Mouse (Mus musculus) layer of hippocampus, postnatal 14 days (tissue): ENCODE data around the gene Gse1. TPM values are rescaled to one million over a fixed set of nuclear protein-coding genes. Genes with fewer than 3 reads are reported as not detected.

ENCODE experiments used
- DNase-seq, 2 experiments: peaks; one replicate each; pipeline ENCODE4 v3.0.0; 2021 to 2022; ENCODE audit warnings: low spot score in 2 of 2, mixed read lengths in 1 of 2
- total RNA-seq, 2 experiments: library from RNA; stranded (reverse); gene quantifications; 2 replicates each; pipeline ENCODE4 v1.2.3; 2021

Gse1 gene
- total RNA-seq, 2 experiments from 2014 or later = 94.0 to 107 TPM

DNA sequence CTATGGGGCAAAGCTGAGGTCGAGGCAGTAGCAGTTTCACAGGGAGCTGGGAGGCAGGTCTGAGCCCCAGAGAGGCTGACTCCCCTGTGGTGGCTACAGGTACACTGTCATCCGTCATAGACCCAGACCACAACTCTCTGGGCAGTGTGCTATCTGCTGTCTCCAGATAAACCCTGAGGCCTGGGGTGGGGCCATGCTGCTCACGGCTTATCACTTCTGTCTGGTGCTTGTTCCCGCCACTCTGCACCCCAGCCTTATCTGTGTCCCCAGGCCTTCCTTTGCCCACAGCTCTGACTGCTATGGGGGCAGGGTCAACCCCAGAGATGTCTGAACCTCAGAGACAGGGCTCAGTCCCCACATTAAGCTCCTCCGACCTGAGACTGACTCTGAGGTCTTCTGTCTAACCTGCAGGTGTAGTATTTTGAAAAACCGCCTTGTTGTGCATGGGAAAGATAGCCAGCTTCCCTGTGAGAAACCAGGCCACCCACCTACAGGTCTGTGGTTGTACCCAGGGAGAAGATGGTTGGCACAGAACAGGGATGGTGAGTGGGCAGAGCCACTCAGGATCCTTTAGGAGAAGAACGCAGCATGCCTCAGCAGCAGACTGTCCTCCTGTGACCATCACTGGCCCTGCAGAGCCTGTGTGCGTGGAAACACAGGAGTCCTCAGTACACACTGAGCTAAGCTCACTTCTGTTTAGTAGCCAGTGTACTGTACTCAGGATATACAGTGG, 143.6 kb downstream of the Gse1 start:
- no peak for DNase-seq

DNA sequence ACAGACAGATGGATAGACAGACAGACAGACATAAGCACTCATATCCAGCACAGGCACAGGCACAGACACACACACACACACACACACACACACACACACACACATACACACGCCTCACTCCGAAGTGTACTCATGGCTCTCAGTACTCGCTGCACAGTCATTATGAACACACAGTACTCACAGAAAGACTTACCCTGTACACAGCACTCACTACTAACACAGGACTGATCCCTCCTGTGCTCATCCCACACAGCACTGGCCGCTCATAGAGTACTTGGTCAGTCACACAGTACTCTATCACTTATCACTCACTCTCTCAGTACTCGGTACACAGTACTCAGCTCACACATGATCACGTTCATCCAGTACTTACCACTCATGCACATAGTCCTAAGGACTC, 144.4 kb downstream of the Gse1 start:
- DNase-seq = no peak

DNA sequence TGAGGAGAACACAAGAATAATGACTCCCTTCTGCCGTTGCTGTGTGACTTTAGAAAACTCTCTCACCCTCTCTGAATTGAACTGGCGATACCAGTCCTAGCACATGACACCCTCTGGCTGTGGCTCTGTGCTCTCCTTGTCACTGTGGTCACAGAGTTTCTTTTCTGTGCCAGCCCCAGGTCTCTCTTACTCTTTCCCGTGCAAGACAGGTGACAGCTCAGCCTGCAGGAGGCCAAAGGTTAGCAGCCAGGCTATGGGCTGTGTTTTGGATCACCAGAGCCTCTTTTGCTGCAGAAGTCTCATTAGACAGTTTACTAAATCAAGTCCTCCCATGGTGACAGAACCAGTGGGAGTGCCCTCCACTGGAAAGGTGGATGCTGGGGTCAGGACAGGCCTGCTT, 145.4 kb downstream of the Gse1 start:
- no peak for DNase-seq

DNA sequence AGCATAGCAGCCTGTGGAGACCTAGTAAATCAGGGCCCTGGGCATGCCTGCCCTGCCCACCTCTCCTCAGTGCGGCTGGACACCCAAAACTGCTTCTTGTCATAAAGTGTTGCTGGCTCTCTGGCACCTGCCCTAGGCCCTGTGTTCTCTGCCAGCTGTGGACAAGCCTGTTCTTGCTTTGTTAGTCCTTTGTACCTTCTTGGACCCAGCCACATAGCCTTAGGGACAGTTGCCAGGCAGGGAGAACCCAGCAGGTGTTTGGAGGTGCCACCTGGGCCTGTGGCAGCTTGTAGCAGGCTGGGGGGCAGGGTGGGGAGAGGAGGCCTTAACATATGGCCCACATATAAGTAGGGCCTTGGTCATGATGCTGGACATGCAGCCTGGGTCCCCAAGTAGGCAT, 145.8 kb downstream of the Gse1 start:
- DNase-seq = no peak

DNA sequence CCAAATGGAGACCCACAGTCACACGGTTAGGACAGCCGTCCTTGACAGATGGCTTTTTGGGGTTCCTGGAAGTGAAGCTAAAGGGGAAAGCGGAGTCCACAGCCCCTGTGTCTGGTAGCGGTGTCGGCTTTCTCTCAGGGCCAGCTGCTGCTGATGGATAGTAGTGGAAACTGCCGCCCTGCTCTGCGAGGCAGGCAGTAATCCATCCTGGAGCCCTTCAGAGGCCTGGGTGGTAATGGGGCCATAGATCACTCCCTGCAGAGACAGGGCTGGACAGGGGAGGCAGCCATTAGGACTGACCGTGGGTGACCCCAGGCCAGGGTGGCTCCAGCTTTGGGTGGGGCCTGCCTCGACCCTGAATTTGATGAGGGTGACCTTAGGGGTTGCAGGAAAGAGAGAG, 146.3 kb downstream of the Gse1 start:
- DNase-seq = no peak

DNA sequence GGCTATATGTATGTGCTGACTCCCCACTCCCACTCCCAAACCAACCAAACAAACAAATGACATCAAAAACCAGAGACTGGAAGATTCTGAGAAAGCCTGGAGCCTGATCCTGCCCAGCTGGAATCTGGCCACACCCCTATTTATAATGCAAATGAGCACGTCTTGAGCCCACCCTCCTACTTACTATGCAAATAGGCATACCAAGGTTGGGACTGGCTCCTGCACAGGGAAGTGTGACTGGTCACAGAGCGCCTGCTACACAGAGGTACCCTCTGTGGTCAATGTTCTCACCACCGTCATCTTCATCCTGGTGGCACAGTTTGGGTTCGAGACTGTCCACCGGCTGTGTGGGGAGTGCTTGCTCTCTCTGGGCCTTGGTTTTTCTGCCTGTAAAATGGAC, 146.9 kb downstream of the Gse1 start:
- no peak for DNase-seq

DNA sequence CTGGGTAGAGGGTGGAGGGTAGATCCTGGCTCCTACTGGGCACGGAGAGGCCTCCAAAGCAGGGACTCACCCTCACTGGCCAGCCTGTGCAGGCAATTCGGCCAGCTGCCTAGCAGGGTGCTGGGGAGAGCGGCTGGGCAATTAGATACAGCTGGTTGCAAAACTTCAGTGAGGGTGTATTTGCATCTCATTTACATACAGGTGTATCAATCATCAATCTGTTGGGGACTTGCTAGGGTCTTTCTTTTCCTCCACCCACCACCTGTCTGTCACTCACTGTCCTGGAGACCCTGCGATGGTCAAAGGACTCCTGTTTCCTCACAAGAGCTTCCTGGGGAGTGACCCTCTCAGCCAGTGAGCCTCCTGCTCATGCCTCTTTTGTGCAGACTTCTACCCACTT, 148.0 kb downstream of the Gse1 start:
- no peak for DNase-seq

DNA sequence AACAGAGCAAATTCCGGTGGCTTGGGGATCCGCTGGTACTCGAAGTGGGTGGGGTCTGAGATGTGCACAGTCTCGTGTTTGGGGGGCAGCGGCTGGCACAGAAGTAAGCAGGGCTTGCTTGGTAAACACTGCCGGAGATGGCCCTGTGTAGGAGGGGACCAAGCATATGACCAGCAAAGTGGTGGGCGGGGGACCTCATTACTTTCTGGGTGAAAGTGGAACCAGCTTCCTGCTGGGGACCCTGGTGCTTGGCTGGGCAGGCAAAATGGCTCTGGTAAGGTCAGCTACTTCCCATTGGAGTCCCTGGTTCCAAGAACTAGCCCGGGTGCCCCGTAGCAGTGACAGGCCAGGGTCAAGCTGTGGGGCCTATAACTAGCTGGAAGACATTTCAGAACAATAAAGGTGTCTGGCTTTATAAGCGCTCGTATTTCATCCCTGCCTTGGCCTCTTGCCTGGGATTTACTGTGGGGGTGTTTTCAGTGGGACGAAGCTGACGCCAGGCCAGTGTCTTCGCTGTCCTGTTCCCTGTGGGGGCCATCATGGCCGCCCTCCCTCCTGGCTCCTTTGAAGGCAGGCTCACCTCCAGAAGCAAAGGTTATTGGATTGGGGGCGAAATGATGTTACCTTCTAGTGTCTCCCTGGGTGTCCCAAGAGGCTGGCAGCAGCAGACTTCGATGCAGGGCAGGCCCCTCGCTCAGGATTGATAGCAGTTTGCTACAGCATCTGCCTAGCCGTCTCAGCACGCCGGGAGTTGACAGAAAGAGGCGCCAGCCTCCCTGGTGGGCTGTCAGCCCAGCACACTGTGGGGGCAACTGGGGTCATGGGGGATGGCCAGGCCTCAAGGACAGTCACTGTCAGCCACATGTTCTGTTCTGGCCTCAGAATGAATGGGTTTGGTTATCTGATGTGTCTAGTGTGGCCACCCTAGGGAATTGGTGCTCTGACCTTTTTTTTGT, 148.9 kb downstream of the Gse1 start:
- DNase-seq = no peak

DNA sequence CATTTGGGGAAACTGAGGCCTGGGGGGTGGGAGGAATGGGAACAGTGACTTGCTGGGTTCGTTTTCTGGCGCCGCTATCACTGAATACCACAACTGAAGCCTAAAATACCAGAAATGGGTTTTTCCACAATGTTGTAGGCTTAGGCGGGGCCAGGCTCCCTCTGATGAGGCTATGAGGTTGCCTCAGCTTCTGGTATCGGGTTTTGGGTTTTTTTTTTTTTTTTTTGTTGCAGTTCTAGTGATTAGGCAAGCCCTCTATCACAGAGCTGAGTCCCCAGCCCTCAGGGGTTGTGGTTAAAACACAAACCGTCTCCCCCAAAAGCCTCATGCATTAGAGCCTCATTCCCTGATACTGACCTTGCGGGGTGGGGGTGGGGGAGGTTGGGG, 149.5 kb downstream of the Gse1 start:
- DNase-seq = no peak

DNA sequence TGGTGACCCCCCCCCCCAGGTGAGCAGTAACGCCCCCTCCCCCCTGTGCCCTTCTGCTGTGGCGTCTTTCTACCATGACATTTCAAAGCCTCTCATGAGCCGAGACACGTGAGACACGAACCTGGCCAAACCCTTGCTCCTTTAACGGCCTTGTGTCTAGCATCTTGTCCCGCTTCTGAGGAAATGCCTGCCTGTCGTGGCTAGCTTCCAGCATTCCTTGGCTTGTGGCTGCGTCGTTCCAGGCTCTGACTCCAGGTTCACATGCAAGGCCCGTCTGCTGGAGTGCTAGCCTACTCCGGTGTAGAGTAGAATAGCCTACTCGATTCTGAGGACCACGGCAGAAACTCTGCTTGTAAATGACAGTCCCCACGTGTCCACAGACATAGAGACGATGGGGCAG, 150.1 kb downstream of the Gse1 start:
- DNase-seq = no peak

DNA sequence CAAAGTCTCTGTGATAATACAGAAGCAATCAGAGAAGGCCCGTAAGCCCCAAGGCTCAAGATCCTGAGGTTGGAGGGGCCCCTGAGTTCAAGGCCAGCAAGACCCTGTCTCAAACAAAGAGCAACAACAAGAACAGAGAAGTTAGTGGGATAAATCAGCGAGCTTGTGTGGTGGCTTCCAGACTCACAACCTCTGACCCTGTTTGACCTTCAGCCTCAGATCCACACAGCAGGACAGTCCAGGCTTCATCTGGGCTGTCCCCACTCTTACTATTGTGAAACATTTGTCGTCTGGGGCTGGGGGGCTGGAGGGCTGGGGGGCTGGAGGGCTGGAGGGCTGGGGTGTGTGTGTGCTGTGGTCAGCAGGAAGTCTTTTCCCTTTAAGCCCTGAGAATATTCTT, 150.8 kb downstream of the Gse1 start:
- no peak for DNase-seq

DNA sequence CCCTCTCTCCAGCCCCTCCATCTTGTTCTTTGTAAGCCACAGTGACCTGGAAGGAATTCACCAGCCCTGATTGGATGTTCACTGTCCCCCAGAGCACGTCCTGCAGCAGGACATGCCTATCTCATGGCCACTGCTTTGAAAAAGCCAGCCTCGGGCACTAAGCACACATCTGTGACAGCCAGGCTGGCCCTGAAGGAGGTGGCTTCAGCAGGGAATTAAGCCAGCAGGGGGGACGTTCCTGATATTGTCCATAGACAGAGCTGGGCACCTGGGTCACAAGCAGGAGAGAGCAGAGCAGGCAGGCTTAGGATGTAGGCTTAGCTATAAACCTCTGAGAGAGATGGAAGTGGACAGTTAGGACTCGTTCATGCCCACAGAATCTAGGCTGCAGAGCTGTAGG, 153.6 kb downstream of the Gse1 start:
- no peak for DNase-seq

DNA sequence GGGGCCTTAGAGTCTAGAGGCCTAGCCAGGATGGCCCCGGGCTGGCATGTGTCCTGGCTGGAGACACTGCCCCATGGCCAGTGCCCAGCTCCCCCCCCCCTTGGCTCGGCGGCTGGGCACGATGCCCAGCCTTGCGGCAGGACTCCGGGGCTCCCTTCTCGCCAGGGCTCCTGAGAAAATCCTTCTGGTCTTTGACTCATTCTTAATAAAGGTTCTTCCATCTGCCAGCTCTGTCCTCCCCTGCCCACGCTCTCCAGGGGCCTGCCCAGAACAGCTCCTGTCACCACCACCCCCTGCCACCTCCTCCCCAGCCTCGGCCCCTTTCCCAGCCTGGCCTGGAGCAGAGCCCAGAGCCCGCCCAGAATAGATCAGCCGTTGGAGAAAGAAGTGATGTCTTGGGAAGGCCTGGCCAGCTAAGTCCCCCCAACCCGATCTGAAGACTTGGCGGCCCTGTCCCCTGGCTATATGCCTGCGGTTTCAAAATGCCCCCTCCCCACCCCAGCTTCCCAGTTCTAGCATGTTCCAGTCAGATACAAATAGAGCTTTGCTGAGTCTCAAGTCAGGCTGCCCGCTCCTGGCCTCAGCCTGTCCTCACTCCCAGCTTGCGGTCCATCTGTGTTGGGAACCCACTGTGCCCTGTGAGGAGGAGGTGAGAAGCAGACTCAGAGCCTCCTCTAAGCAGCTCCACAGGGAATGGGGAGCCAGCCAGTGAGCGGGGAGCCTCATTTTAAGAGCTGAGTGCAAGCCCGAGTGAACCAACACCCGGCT, 154.4 kb downstream of the Gse1 start:
- peak; percentile 85 to 94 for DNase-seq

DNA sequence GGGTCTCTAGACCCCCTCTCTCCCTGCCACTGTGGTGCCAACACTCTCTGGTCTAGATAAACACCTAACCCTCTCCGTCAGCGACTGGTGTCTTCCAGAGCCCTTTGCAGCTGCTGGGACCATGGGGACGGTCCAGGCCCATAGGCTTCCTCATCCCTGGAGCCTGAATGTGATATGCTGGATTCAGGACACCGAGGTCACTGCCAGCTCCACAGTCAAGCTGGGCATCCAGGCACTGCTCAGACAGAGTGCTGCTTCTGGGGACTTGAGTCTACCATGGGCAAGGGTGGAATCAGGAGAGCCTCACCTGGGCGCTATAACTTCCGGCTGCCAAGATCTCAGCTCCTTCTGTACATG, 154.9 kb downstream of the Gse1 start:
- no peak for DNase-seq

DNA sequence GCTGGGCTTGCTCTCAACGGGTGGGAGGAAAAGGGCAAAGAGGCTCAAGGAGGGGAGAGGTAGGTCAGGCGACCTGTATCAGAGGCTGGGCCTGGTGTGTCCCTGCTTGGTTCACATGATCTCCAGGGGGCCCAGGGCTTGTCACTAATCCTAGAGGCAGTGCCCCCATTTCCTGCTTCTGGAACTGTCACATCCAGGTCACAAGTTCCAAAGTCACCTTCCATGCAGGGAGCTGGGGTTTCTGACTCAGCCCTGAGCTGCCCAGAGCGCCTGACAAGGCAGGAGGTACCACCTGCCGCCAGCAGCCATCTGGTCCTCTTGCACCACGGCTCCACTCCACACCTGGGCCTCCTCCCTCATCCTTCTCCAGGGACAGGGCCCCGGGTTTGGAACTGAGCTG, 155.5 kb downstream of the Gse1 start:
- DNase-seq = no peak

DNA sequence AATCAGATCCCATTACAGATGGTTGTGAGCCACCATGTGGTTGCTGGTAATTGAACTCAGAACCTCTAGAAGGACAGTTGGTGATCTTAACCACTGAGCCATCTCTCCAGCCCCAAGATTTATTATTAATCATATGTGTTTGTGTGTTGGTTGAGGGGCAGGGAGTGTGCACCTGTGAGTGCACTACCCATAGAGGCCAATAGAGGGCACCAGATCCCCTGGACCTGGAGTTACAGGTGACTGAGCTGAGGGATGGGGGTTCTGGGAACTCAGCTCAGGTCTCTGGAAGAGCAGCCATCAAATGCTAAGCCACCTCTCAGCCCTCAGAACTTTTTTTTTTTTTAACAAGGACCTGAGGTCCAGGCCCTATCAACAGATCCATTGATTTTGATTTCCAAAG, 156.5 kb downstream of the Gse1 start:
- no peak for DNase-seq

DNA sequence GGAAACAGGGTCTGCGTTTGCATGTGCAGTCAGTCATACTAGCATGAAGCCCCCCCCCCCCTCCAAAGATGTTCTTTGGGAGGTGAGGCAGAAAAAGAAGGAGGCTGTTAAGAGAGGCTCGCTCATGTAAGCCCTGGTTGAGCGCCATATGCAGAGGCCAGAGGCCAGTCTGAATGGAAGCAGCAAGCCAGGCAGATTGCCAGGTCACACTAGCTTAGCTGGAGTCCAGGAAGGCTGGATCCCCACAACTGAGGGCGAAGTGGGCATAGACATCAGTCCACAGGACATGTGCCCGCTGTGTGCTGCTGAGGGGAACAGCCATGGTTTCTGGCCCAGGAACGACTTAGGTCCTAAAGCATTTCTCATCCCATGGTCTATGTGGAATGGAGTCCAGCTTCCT, 160.0 kb downstream of the Gse1 start:
- no peak for DNase-seq

DNA sequence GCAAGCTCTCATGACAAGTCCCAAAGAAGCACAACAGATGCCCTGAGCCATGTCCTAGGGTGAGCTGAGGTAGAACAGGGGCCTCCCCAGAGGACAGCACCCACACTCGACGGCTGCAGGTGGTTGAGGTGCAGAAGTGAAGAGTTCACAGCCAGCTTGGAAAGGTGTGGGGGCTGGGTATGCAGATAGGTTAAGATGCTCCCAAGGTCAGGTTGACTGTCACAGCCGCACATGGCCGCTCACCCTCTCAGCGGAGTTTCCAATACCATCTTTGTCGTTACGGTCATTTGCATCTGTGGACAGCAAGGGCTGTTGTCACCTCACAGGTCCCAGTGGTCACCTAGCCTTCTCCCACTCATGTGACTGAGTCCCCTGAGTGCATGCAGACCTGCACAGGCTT, 162.3 kb downstream of the Gse1 start:
- no peak for DNase-seq

DNA sequence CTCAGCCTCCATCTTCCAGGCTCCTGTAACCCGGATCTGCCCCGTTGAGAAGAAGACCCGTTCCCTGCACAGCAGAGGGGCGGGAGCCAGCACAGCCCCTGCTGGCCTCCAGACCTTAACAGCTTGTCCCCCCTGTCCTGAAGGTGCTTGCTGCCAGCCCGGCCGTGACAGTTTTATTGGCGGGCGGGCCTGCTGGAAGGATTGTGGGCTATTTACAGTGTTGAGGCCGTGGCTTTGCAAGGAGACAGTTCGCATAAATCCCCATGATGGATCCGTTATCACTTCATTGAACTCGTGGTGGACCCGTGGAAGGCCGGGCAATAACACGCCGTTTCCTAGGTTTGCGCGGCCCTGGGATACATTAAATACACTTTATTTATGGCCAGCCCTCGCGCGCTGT, 163.6 kb downstream of the Gse1 start:
- DNase-seq = no peak

DNA sequence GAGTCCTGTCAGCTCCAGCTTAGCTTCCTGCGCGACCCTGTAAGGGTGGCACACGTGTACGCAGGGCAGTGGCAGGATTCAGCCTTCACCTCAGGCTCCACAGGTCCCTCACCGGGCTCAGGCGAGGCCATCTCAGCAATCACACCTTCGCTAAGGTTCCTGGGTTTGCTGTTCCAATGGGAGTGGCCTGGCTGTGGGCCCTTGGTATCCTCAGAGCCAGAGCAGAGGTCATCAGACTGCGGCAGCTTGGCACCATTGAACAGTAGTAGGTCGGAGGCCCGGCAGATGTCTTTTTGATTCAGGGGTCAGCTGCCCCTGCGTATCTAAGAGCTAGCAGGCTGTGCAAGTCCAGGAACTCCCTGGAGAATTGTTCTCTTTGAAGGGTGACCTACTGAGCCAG, 164.8 kb downstream of the Gse1 start:
- DNase-seq = no peak

DNA sequence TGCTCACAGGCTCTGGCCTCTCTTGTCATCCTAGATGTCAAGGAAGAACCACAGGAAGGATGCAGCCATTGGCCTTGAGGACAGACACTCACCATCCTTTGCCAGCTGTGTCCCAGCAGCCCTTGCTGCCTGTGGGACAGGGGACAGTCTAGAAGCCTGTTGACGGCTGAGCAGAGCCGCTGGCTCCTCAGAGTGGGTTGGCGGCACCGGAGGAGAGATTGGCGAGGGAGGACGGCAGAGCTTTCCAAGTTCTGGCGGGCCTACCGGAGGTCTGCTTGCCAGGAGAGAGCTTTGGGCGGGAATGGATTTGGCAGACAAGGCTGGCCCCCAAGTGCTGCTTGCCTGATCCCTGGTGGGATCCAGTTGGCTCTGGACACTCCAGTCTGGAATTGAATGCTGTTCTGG, 165.6 kb downstream of the Gse1 start:
- peak; percentile 71 to 90 for DNase-seq

DNA sequence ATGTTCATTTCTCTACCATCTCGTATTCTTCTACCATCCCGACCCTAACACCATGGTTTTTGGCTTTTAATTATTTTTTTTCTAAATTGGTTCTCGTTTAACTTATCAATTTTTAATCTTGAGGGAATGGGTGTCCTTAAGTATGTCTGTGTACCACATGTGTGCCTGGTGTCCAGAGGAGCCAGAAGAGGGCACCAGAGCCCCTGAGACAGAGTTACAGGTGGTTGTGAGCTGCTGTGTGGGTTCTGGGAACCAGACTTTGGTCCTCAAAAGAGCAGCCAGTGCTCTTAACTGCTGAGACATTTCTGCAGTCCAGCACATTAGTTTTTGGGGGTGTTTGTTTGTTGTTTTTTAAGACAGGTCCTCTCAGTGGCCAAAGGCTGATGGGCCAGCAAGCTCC, 167.6 kb downstream of the Gse1 start:
- DNase-seq = no peak
